Mouse (Mus musculus) small intestine, adult 2 months (tissue): ENCODE measurements around the gene Mthfd2.

Experiments used
- CTCF ChIP-seq: fragments of 200-500 bp; IDR thresholded peaks from 2 replicates; pipeline ENCODE4 v1.5.1; 2012; ENCODE audit warnings: low read depth, mild to moderate bottlenecking, control low read depth, inconsistent platforms, low read length, moderate library complexity, mixed read lengths; ENCODE audit not compliant: insufficient replicate concordance, insufficient read length; ENCODE audit errors: extremely low read depth
- POLR2A ChIP-seq: fragments of 200-500 bp; IDR thresholded peaks from 2 replicates; pipeline ENCODE4 v1.6.1; 2012; ENCODE audit warnings: low read depth, mild to moderate bottlenecking, control low read depth, inconsistent platforms, low read length, moderate library complexity

DNA sequence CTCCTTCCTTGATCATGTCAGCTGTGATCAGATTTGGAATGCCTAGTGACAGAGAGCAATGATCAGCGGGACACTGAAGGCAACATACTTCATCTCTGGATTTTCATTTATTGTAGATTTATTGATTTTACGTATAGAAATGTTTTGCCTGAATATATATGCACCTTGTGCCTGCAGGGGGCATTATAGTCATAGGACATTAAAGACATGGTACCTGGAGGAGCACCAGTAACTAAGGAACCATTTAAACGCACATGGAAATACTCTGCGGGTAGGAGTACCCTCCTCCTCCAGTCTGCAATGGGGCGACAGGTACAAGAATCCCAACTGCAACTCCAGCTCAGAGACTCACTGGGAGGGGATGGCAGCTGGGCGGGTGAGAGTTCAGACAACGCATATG is 16.7 kb downstream of the Mthfd2 start:
- no peak for TF ChIP-seq CTCF
- TF ChIP-seq POLR2A = no peak
